Mouse (Mus musculus) cerebellum, postnatal 36 days (tissue): ENCODE measurements at regions not wholly inside any gene's neighbourhood (a gene's known extent, or its start where the extent isn't known, plus 50 kb on each side); places are given as distances from the start of the nearest gene placed in this dataset.
"Not testable (repeated sequence)": the region's sequence is repeated elsewhere in the genome, so short reads cannot be mapped to it uniquely, and the experiment has no call there.

ENCODE experiments used
- DNase-seq, 2 experiments: peaks; one replicate each; pipeline ENCODE4 v3.0.0; 2021 to 2022; ENCODE audit warnings: mixed read lengths in 2 of 2

GRCm38 (mm10) chr6:4149663-4150062 lies 62.9 kb upstream of the Bet1 start:
- DNase-seq, result no peak

- no peak for DNase-seq
Observed at GRCm38 (mm10) chr6:4158293-4158692, 71.5 kb upstream of the Bet1 start.

- DNase-seq, result no peak
Observed at GRCm38 (mm10) chr6:4163733-4164132, 77.0 kb upstream of the Bet1 start.

- DNase-seq, result no peak
Observed at GRCm38 (mm10) chr6:4167112-4167511, 80.3 kb upstream of the Bet1 start.

- DNase-seq, result no peak
Observed at GRCm38 (mm10) chr6:4167757-4168156, 81.0 kb upstream of the Bet1 start.

GRCm38 (mm10) chr6:4171561-4171960 lies 84.8 kb upstream of the Bet1 start:
- DNase-seq, result no peak

GRCm38 (mm10) chr6:4187683-4188082 lies 100.9 kb upstream of the Bet1 start:
- no peak for DNase-seq

GRCm38 (mm10) chr6:4190976-4191375 lies 104.2 kb upstream of the Bet1 start:
- DNase-seq, result not testable (repeated sequence)

GRCm38 (mm10) chr6:4193286-4193685 lies 106.5 kb upstream of the Bet1 start:
- DNase-seq, result no peak

GRCm38 (mm10) chr6:4201176-4201575 lies 114.4 kb upstream of the Bet1 start:
- no peak for DNase-seq

GRCm38 (mm10) chr6:4205681-4206080 lies 118.9 kb upstream of the Bet1 start:
- DNase-seq, result no peak

GRCm38 (mm10) chr6:4245265-4246112 lies 158.7 kb upstream of the Bet1 start:
- no peak for DNase-seq

GRCm38 (mm10) chr6:4246113-4246419 lies 159.3 kb upstream of the Bet1 start:
- DNase-seq, result no peak

- DNase-seq, result no peak
Observed at GRCm38 (mm10) chr6:4276607-4277006, 189.8 kb upstream of the Bet1 start.

- no peak for DNase-seq
Observed at GRCm38 (mm10) chr6:4277245-4277890, 190.6 kb upstream of the Bet1 start.

GRCm38 (mm10) chr6:4291380-4291779 lies 204.6 kb upstream of the Bet1 start:
- DNase-seq, result no peak

GRCm38 (mm10) chr6:4303410-4303809 lies 201.2 kb upstream of the Col1a2 start:
- DNase-seq, result not testable (repeated sequence)

- DNase-seq, result no peak
Observed at GRCm38 (mm10) chr6:4349953-4350352, 154.7 kb upstream of the Col1a2 start.

- no peak for DNase-seq
Observed at GRCm38 (mm10) chr6:4362220-4362619, 142.4 kb upstream of the Col1a2 start.

- no peak for DNase-seq
Observed at GRCm38 (mm10) chr6:4375465-4376037, 129.1 kb upstream of the Col1a2 start.

GRCm38 (mm10) chr6:4396808-4397207 lies 107.8 kb upstream of the Col1a2 start:
- DNase-seq, result no peak

GRCm38 (mm10) chr6:4397695-4398598 lies 106.7 kb upstream of the Col1a2 start:
- DNase-seq, result no peak

- DNase-seq, result no peak
Observed at GRCm38 (mm10) chr6:4398599-4398980, 106.0 kb upstream of the Col1a2 start.
